Mouse (Mus musculus) stomach, adult 2 months (tissue): ENCODE data around the gene Klf2. TPM values are rescaled to one million over a fixed set of nuclear protein-coding genes. Genes with fewer than 3 reads are reported as not detected.

ENCODE experiments used
- polyA plus RNA-seq: library from polyadenylated mRNA; depleted of rRNA; stranded (reverse); fragments of >200 nt; gene quantifications from 2 replicates; pipeline ENCODE4 v1.2.3, GENCODE M21; 2012; rRNA removed

Gene Klf2
- 17.2 and 35.7 TPM in 2 replicates for polyA plus RNA-seq

DNA sequence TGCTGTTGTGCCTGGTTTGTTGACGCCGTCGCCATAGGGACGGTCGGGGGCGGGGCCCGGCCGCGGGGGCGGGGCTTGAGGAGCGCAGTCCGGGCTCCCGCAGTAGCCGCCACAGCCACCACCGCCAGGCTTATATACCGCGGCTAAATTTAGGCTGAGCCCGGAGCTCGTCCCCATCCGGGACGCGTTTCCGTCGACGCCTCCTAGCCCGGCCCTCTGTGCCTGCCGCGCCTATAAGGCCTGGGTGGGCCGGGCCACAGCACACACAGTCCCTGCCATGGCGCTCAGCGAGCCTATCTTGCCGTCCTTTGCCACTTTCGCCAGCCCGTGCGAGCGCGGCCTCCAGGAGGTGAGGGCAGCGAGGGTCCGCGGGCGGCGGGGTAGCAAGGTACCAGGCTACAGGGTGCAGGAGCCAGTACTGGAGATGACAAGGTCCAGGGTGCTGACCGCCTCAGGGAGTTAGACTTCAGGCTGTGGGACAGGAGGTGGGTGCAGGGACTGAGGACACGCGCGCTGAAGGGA, at the start of gene Klf2:
TSS of gene Klf2 (plus strand) at position 233 of the 522 bp plus-strand sequence.

DNA sequence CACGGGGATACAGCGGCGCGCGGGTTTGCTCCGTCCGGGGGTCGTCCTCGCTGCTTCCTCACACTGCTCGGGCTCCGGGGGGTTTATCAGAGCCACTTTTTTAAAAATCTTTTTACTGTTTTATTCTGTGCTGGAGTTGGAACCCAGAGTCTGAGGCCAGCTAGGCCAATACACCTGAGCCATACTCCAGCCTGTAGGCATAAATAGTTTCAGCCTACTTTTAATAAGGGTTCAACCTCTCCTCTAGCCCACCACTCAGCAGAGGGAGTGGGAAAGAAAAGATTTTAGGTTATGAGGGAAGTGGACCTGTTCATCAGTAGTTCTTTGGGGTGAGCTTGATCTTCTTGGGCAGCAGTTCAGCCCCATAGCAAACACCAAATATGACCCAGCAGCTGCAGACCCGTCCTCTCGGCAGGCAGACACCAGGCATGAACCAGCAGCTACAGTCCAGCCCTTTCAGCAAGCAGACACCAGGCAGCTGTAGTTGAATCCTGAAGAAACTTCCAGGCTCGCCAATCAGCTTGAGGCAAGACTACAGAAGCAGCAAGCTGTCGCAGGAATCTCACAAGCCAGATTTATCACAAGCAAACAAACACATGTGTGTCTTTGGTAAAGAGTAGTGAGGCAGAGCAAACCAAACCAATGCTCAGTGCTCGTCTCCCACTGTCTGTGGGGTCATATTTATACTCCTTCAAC, 13.5 kb upstream of the Klf2 start, which contains the start of gene Gm10282:
TSS of gene Gm10282 (minus strand) at position 51 of the 696 bp plus-strand sequence.

Other genes starting within 250 kb of the Klf2 start
- not detected in 2 replicates for gene Olfr373, start 235.9 kb upstream of the Klf2 start, polyA plus RNA-seq
- not detected in 2 replicates for gene Olfr374, start 212.0 kb upstream of the Klf2 start, polyA plus RNA-seq
- gene Tpm4, start 184.1 kb upstream of the Klf2 start, polyA plus RNA-seq = 26.4 and 27.0 TPM in 2 replicates
- 15.6 and 16.6 TPM in 2 replicates for gene Rab8a, start 157.8 kb upstream of the Klf2 start, polyA plus RNA-seq
- 2.1 and 2.7 TPM in 2 replicates for gene Hsh2d, start 129.4 kb upstream of the Klf2 start, polyA plus RNA-seq
- 0.16 TPM in 1 of 2 replicates, not detected in the other for gene Cib3, start 106.2 kb upstream of the Klf2 start, polyA plus RNA-seq
- not detected in 2 replicates for gene Gm11034, start 105.4 kb upstream of the Klf2 start, polyA plus RNA-seq
- 14.5 and 17.2 TPM in 2 replicates for gene Fam32a, start 99.3 kb upstream of the Klf2 start, polyA plus RNA-seq
- 19.7 and 21.1 TPM in 2 replicates for gene Ap1m1, start 79.0 kb upstream of the Klf2 start, polyA plus RNA-seq
- 0.06 TPM in 1 of 2 replicates, not detected in the other for gene Gm10282, start 13.8 kb upstream of the Klf2 start, polyA plus RNA-seq
- gene Eps15l1, start 102.4 kb downstream of the Klf2 start, polyA plus RNA-seq = 10.4 and 13.6 TPM in 2 replicates
- not detected in 2 replicates for gene Calr3, start 124.8 kb downstream of the Klf2 start, polyA plus RNA-seq
- 2.2 and 2.8 TPM in 2 replicates for gene 1700030K09Rik, start 124.8 kb downstream of the Klf2 start, polyA plus RNA-seq
- gene Cherp, start 156.2 kb downstream of the Klf2 start, polyA plus RNA-seq = 18.8 and 22.3 TPM in 2 replicates
- 27.9 and 31.7 TPM in 2 replicates for gene Slc35e1, start 173.6 kb downstream of the Klf2 start, polyA plus RNA-seq
- gene Med26, start 229.2 kb downstream of the Klf2 start, polyA plus RNA-seq = 5.9 and 6.6 TPM in 2 replicates